Mouse (Mus musculus): ENCODE results near the gene Prrt4.

- TF ChIP-seq CTCF (IDR thresholded peaks at IDR 0.05; ENCODE audit: extremely low read depth, insufficient read depth, insufficient read length, insufficient replicate concordance) (no peak), POLR2A (IDR thresholded peaks at IDR 0.05; ENCODE audit: low read depth, low read length) (no peak)
Observed at GRCm38 (mm10) chr6:29200496-29200895, 21.1 kb upstream of the Prrt4 start.
